12 mouse cellular contexts compared by ENCODE assay signal in genomic region chr5:113292179-113292578, GRCm38 (mm10). TPM values are rescaled to one million over a fixed set of nuclear protein-coding genes. Genes with fewer than 3 reads are reported as not detected.
A peak's percentile ranks its signal among the peaks of the same experiment; 100 is the strongest.
DNase-seq lines count a peak whose midpoint lies in the region; ATAC-seq and TF ChIP-seq lines count a peak whose summit lies in the region.
"Had no signal": no experiment of that assay in that cellular context is flagged by ENCODE, and none has a peak within 500 bp of the region (broad histone marks: within the 10 kb centered on the region; RNA-seq: fewer than 3 reads in every experiment).

No protein-coding gene starts in this region.

- ATAC-seq in lung, embryonic 14.5 days (ENCODE audit: insufficient read depth) = no peak
- peak; percentile 84 for ATAC-seq in common myeloid progenitor, adult 5-6 weeks (replicated peaks; ENCODE audit: low read depth, poor library complexity, severe bottlenecking)
- 0 out of 2 replicates have a peak, but pooled peaks have one; percentile 38 for ATAC-seq in megakaryocyte-erythroid progenitor cell, adult 5-6 weeks (replicated peaks; ENCODE audit: low FRiP score, low TSS enrichment, poor library complexity, severe bottlenecking)

- H3K9ac ChIP-seq in lung, embryonic 14.5 days = no peak overlapping the region
- H3K9ac ChIP-seq: heart, embryonic 12.5 days had no signal

- peak; percentile 55 for DNase-seq in cerebellum, adult 11-12 months
- DNase-seq in cerebellum, postnatal 4 days (ENCODE audit: low spot score in 2 of 2) = no peak
- peak; percentile 86 for DNase-seq in lung, embryonic 14.5 days
- DNase-seq in lung, adult 2 months = no peak
- DNase-seq in left cerebral cortex, adult 11 months (ENCODE audit: low spot score) = no peak
- DNase-seq in thymus, postnatal 36 days = no peak
- DNase-seq: adrenal gland, adult 8-10 months; right cerebral cortex, postnatal 4 days had no signal

- peaks cover 15% of the 10 kb centered on the region for H3K27me3 ChIP-seq in lung, embryonic 14.5 days (ENCODE audit: insufficient read depth, low read length)

- WGBS in lung, embryonic 14.5 days = 6% methylated on average over 8 of the region's 8 CpGs
- WGBS in lung, adult 2 months = 12% methylated on average over 8 of the region's 8 CpGs

- TF ChIP-seq CTCF in lung, embryonic 14.5 days (IDR thresholded peaks at IDR 0.05; ENCODE audit: low read depth) = no peak
- no peak for TF ChIP-seq CTCF in lung, adult 2 months (IDR thresholded peaks at IDR 0.05; ENCODE audit: insufficient read depth, low read length)

- no peaks in the 10 kb centered on the region for H3K36me3 ChIP-seq in lung, embryonic 14.5 days (ENCODE audit: insufficient read depth)
- H3K36me3 ChIP-seq: heart, embryonic 12.5 days had no signal

- no peak for TF ChIP-seq POLR2A in lung, adult 2 months (IDR thresholded peaks at IDR 0.05; ENCODE audit: borderline replicate concordance, extremely low read depth, low read depth, low read length)

- no peaks in the 10 kb centered on the region for H3K9me3 ChIP-seq in lung, embryonic 14.5 days (ENCODE audit: low read depth, low read length)

- H3K27ac ChIP-seq in lung, embryonic 14.5 days (ENCODE audit: low read depth) = no peak overlapping the region
- H3K27ac ChIP-seq: macrophage had no signal

- H3K4me1 ChIP-seq in lung, embryonic 14.5 days (ENCODE audit: insufficient read depth) = no peaks in the 10 kb centered on the region
- no peaks in the 10 kb centered on the region for H3K4me1 ChIP-seq in lung, adult 2 months (ENCODE audit: control insufficient read depth, insufficient read depth, low read length)
- H3K4me1 ChIP-seq: heart, embryonic 12.5 days had no signal

- H3K4me3 ChIP-seq in lung, embryonic 14.5 days (ENCODE audit: low read depth, low read length) = no peak overlapping the region
- no peak overlapping the region for H3K4me3 ChIP-seq in lung, adult 2 months (replicated peaks; ENCODE audit: extremely low read depth, low read depth, low read length)
- H3K4me3 ChIP-seq: heart, embryonic 12.5 days had no signal

- H3K4me2 ChIP-seq in lung, embryonic 14.5 days = no peak overlapping the region
- H3K4me2 ChIP-seq: heart, embryonic 12.5 days had no signal

RNA-seq across cellular contexts. Expression of gene Sgsm1, which starts 18.4 kb away (rescaled TPM):
- 3.8 and 5.2 TPM in 2 replicates for polyA plus RNA-seq in lung, embryonic 14.5 days (2014; fragmentation: Nextera tagmentation; extraction: Ambion mirVana)
- polyA plus RNA-seq in lung, adult 2 months (2012; rRNA removed) = 4.4 and 6.7 TPM in 2 replicates
- total RNA-seq in common myeloid progenitor, adult 5-6 weeks (2017) = 1.8 and 3.7 TPM in 2 replicates
- total RNA-seq in megakaryocyte-erythroid progenitor cell, adult 5-6 weeks (2014; fragmentation: Nextera tagmentation) = 0.46 TPM in 1 of 2 replicates, not detected in the other
- 7.7 TPM in 1 of 2 replicates, not detected in the other for total RNA-seq in megakaryocyte-erythroid progenitor cell, adult 5-6 weeks (2017)
- polyA plus RNA-seq: macrophage had no signal

Comparison
In these comparisons a context has a peak if more than half of its experiments do, and no peak if none do; other contexts are left out.
1. DNase-seq: peak in cerebellum, adult 11-12 months (single experiment) and lung, embryonic 14.5 days (single experiment); none in cerebellum, postnatal 4 days (0 of 2), lung, adult 2 months (single experiment), left cerebral cortex, adult 11 months (single experiment) and thymus, postnatal 36 days (0 of 2).